Mouse (Mus musculus) heart, postnatal 10 days (tissue): ENCODE results near the gene Ptprb. TPM values are rescaled to one million over a fixed set of nuclear protein-coding genes. Genes with fewer than 3 reads are reported as not detected.

Source experiments
- DNase-seq, 2 experiments: peaks; one replicate each; pipeline ENCODE4 v3.0.0; 2021
- intact Hi-C: fragments of 180-260 bp; cut with DNase I; formaldehyde crosslinking; loops from one replicate; pipeline ENCODE4 v1.15.1; 2025
- total RNA-seq, 2 experiments: library from RNA; stranded (reverse); gene quantifications; 2 replicates each; pipeline ENCODE4 v1.2.3; 2021

The Ptprb gene
- total RNA-seq, 2 experiments from 2014 or later = 86.4 to 93.2 TPM

DNA sequence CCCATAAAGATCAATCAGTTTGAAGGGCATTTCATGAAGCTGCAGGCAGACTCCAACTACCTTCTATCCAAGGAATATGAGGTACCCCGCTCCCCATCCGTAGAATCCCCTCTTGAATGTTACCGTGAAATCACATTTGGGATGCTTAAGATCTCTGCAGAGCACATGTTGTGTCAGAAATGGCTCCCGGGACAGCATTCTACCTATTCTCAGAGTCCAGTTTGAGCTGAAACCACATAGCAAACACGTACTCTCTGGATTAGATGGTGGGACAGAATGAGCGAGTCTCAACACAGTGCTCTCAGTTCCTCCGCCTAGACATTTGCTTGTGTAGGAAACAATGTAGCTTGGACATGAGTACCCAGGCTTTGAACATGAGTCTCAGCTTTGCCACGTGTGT lies 87.3 kb downstream of the Ptprb start:
- intact Hi-C loops = no loop called here

DNA sequence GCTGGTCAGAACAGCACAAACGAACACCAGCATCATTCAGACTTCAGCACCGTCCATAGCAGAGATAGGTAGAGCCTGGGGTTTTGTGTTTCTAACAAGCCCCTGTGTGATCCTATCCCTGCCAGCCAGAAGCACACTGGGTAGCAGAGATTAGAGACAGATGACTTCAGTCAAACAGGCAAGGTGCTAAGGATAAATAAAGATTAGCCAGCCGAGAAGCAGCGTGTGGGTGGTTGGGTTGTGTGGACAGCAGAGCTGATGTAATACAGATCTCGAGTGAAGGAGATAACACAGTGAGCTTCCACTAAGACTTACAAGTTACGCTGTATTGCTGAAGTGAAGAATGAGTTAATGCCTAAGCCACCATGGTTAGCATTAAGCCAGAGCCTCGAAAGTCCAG lies 89.4 kb downstream of the Ptprb start:
- no peak for DNase-seq
- intact Hi-C loops = no loop called here

More for the DNA sequence above, 87.3 kb downstream of the Ptprb start:
- no peak for DNase-seq

DNA sequence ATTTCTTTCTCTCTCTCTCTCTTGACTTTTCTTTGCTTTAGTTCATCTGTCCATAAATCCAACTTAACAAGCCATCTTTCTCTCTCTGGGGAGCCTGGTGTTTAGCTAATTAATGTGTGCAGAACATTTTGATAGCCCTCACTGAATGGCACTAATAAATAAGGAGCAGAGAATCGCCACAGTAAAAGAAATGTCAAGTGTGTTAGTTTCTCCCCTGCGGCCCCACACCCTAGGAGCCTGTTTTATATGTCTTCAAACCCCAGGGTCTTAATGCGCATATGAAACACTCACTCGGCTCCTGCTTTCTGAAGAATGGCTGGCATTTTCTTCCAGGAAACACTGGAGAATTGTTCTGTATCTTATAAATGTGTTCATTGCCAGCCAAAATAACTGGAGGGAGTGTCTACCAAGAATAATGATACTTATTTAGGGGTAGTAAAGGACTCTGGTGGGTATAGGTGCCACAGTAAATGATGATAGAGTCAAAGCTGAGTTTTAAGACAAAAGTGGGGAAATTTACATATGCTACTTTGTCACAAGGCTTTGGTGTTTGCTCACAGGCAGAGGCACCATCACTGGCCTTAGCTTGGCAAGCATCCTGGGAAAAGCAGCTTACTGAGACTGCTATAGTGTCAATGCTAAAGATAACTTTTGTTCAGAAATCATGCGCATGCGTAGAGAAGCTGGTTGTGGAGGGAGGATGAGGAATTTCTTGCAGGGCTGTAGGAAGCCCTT lies 95.8 kb downstream of the Ptprb start:
- intact Hi-C loops = no loop called here
- DNase-seq = no peak

DNA sequence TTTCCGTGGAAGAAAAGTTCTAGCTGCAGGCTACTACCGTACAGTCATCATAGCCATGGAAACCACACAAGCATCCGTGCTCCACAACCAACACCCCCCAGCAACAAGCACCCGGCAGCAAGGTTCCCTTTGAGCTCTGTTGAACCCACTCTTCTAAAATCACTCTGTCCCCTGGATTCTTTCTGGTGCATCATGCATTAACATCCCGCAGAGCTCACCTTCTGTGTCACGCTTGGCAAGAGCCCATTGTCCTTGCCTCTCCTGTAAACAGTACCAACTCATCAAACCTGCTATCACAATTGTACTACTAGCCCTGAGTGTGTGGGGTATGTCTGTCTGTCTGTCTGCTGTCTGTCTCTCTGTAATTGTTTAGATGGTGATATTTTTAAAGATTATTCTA lies 98.8 kb downstream of the Ptprb start:
- intact Hi-C loops = no loop called here

DNA sequence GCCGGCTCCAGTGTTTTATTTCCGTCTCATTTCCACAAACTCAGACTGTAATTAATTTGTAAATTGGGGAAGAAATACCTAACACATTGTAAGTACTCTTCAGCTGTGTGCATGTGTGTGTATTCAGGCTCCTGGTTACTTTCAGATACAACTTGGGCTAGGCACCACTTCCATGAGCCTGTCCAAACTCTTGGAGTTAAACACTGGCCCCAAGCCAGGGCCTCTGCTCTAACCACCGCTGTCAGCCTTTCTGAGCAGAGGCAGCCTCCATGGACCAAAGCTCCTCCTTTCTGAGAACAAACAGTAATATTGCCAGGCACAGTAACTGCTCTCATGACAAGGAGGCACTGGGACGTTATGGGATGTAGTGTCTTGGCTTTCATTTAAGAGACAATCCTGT lies 101.5 kb downstream of the Ptprb start:
- intact Hi-C loops = no loop called here
- DNase-seq = no peak

More for the DNA sequence above, 98.8 kb downstream of the Ptprb start:
- no peak for DNase-seq

DNA sequence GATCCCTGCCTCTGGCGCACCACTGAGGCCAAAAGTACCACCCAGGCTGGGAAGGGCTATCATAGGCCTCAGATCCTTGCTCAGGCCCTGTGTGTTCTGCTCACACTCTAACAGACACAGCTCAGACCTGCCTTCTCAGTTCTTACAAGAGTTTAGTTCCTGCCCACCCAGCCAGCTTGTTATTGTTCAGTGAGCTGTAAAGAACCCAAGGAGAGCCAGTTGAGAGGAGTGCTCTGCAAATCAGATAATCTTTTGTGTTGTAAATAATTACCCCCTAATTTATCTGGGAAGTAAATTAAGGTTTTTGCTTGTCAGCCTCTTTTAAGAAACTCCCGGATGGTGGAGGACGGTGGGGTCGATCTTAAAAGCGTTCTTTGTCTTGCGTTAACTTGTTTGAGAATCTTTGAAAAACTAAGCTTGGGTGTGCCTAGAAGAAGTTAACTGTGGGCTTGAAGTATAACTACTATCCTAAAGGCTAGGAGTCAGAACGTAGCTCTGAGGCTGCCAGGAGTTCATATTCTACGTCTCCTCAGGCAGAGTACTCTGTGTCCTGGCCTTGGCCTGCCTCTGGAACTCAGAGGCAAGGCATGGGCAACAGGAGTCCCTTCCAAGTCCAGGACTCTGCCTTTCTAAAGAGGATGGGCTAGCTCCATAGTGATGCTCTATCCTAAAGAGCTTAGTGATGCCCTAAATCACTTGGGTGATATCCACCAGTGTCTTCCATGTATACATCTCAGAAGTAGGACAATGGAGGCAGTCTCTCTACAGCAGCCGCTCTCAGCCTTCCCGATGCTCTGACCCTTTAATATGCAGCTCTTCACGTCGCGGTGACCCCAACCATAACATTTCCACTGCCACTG lies 107.7 kb downstream of the Ptprb start:
- DNase-seq = no peak
- intact Hi-C loops = no loop called here

DNA sequence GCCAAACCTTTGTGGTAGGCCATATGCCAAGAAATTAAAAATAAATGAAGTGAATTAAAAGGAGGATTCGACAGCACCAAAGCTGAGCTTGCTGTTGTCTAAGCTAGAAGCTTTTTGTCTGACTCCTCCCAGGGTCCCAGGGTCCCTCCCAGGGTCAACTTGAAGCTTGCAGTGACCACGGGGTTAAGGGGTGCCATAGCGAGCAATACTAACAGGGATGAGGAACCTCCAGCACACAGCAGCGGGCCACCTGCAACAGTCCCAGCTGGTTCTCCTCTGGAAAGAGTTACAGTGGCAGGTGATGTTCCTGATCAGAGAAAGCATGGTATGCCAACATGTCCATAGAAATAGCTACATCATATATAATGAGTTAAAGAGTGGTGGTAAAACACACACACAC lies 109.1 kb downstream of the Ptprb start:
- no peak for DNase-seq
- intact Hi-C loops = no loop called here

DNA sequence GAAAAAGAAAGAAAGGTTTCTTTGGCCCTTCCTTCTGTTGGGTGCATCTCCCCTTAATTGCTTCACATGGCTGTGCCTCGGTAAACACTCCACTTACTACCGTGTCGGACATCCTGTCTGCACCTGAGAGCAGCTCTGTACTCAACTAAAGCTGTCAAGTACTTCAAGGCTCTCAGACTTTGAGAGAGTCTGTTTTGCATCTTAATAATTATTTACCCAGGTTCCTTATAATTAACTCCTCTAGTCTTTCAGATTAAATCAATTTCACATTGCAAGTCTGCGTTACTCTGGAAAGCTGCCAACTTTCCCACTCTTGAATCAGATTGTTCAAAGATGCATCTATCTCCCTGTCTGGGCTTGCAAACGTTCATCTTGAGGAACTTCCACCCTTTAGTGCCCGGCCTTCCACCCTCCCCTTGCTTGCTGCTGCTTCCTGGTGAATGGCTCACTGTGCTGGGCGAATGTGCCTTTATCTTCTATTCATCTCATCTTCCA lies 111.1 kb downstream of the Ptprb start:
- intact Hi-C loops = no loop called here
- no peak for DNase-seq

DNA sequence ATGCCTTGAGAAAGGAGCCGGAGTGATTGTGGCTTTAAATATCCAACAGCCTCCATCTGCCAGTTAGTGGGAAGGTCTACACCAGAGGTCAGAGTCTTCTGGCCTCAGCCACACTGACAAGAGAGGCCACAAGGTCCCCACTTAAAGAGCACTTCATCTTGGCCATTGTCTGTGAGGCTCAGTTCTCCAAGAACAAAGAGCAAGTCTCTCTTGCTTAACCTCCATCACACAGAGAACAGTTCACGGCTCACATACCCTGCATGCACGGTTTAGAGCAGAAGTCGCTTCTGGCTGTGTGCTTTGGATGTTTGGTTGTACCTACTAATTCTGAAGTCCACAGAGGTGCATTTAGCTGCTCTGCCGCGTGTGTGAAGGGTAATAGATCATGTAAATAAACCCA lies 113.5 kb downstream of the Ptprb start:
- DNase-seq = no peak
- intact Hi-C loops = no loop called here

DNA sequence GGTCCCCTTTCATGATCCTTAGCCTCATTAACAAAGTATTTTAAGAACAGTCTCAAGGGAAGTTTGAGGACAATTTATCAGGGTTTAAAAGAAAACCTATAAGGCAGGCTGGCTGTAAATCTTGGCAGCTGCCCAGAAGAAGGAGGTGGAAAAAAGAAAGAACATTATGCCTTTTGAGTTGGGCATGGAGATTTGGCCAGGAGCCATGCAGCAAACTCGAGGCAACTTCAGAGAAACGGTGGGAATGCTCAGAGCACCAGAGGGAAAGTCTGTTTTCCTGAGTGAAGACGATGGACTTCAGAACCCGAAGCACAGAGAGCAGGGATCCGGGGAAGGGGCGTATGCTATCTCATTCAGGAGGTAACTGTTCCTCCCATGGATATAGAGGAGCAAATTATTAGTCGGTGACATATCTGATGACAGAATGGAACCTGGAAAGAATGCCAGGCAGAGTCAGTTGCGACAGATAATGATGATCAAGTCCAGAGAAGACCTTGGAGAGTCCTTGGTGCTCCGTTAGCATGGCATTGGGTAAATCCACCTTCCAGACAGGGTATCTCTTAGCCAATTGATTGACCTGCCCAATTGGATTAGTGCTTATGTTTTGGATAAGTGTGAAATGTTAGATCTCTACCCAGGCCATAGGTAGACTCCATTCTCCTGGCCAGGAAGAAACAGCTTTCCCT lies 118.6 kb downstream of the Ptprb start:
- intact Hi-C loops = no loop called here
- no peak for DNase-seq

DNA sequence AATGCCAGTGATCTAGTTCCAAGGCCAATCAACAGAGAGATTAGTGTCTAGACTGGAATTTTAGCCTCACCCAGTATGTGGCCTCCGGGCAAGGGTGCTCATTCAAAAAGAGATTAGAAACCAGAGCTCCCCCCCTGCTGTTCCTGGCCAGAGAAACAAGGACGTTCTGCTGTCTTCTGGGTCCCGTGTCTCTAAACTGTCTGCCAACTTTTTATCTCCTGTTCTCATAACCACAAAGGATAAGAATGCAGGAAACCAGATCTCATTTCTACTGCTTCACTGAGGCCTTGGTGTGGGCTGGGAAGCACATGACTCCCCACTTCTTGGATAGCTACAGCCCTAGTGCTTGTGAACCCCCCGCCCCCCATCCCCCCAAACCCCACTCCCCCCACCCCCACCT lies 119.3 kb downstream of the Ptprb start:
- intact Hi-C loops = no loop called here
- DNase-seq = peak in 1 of 2 experiments; percentile 14

DNA sequence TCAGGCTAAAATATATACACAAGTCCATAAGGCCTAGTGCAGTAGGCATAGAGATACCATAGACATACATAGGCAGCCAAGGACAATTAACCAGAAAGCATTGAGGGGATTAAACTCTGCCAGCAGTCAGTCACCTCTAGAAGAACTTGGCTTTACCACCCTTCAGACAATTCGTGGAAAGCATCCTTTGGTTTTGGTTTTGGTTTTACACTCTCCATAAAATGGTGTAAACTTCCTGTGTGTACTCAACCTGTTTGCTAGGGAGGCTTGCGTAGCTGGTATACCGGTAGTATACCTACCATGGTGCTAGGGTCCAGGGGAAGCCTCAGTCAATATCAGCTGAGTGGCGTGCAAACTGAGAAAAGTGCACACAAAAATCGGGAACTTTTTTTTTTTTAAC lies 121.0 kb downstream of the Ptprb start:
- intact Hi-C loops = no loop called here
- DNase-seq = no peak

DNA sequence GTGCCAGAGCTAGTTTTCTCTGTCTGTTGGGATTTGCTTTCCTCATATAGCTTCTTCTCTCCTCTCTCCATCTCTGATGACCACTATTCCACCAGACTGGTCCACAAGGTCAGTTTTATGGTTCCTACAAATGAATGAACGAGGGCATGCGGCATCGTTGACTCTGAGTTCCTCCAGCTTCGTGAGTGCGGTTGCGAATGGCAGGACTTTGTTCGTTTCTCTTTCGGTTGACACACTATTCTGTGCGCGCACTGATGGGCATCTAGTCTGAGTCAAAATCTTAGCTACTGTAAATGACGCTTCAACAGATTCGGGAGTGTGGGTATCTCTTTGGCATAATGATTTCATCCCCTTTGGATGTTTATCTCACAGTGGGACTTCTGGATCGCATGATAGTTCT lies 121.6 kb downstream of the Ptprb start:
- no peak for DNase-seq
- intact Hi-C loops = no loop called here

DNA sequence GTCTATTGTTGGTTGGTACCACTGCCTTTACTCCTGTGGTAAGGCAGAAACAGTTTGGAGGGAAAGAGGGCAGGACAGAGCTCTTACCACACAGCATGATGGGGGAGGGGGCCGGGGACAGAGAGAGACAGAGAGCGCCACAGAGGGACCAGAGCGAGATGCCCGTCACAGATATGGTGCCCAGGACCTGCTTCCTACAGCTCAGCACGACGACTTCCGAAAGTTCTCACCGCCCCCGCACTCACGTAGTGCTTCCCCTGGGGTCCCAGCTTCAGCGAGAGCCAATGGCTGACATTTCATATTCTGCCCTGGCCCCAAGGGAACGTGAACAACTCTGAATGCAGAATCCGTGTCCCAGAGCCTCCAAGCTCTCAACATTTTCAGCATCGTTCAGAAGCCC lies 122.2 kb downstream of the Ptprb start:
- peak; percentile 19 to 30 for DNase-seq
- intact Hi-C loops = no loop called here

DNA sequence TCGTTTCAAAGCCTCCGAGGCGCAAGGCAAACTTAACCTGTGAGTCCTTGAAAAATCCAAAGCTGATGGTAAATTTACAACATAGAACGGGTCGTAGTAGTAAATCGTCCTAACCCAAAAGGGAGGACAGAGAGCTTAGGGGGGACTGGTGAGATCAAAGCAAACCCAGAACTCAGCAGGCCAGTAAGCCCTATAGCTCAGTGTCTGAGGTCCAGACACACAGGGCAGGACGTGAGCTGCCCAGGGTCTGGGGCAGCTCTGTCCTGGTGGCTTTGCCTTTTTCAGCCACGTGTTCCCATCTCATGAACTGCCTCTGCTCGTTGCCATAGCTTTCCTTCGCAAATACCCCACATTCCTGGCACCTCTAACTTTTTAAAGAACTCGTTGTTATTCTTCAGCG lies 122.7 kb downstream of the Ptprb start:
- no peak for DNase-seq
- intact Hi-C loops = no loop called here

DNA sequence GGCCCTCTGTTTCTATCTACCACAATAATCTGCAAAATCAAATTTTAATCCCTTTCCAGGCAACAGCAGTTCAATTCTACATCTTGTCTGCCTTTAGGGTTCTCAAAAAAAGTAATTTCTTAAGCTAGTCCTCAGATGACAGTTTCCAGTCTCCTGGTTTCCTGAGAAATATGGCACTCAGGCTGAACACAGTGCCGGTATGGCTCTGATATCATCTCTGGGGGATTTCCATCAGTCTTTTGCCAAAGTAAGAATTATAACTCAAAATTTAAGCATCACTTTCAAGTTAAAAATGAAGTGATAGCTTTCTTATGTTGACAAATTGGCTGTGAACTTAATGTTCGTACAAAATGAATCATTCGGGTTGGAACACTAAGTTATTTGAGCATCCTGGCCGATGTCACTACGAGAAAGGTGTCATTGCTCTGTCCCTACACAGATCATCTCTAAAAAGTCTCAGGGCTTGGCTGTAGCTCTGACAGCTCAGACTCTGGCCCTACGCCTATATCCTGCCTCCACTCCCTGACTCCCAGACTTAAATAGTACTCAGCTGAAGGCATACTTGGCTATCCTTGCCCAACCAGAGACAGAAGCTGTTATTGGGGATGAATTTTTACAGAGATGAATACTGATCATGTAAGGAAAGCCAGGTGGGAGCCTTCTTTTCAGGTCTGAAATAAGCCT lies 127.6 kb downstream of the Ptprb start:
- DNase-seq = peak in 1 of 2 experiments; percentile 16

DNA sequence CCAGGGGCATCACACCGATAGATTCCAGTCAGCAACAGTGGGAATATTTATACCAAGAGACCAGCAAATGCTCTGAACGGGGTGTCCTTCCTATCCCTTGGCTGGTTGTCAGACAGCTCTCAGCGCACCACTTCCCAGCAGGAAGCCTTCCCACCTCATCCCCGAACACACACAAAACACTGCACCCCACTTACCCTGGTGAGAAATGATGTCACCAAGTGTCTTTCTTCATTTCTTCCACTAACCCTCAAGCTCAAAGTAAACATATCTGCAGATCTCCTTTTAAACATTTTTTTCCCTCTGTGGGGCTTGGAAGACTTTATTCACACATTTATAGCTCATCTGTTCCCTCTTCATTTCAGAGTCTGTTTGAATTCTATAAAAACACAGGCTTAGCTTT lies 128.4 kb downstream of the Ptprb start:
- intact Hi-C loops = no loop called here

More for the DNA sequence above, 127.6 kb downstream of the Ptprb start:
- intact Hi-C loops = no loop called here

DNA sequence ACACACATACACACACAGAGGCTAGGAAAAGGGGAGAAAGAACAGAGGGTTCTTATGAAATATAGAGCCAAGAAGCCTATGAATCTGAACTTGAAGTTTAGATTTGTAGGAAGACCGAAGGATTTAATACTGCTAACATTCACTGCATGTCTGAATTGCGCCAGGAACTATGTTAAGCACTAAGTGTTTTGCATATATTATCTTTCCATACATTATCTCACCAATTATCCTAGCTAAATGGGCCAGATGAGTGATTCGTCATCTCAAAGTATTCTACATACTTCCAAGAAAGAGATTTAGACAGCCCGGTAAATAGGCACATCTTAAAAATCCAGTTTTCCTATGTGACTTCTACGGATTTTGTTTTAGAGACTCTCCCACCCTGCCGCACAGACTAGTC lies 129.7 kb downstream of the Ptprb start:
- no peak for DNase-seq
- intact Hi-C loops = no loop called here

More for the DNA sequence above, 128.4 kb downstream of the Ptprb start:
- DNase-seq = no peak

DNA sequence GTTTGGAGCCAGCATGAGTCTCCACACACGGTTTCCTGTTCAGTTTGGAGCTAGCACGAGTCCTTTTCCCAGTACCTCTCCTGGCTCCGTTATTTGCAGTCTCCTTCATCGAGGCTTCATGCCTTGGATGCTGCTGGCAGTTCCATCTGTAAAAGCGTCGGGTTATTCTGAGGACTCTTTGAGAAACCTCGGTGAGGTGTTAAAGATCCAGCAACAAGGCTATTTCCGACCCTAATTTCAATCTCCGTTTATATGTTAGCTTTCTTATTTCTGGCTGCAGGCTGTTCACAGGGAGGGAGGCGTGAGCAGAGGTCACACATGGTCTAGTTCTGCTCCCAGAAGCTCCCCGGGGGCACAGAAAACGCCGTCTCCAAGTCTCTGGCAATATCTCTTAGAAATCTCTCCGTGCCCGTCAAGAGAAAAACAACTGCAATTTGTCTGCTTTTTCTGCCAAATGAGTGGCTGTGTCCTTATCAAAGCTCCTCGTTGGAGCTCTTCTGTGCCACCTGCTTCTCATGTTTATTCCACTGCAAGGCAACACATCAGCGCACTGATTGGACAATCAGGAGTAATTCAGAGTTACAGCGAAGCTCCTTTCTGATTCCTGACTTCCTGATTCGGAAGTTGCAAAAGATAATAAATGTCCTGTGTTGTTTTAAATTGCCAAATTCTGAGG lies 132.5 kb downstream of the Ptprb start:
- intact Hi-C loops = no loop called here
- no peak for DNase-seq

DNA sequence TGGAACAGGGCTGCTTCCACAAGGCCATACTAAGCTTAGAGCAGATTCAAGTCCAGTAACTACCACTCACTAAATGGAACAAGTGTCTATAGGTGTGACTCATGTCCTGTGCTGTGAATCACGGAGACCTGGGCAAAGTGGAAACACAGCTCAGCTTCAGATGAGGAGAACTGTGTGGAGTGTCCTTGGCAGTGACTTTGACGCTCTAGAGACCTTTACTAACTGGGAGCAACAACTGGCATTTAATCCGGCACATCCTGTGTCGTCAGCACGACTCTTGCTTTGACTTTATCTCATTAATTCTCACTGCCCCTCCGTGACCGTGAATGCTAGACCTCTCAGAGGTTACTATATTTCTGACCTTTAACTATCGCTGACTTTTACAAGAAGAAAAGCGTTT lies 135.5 kb downstream of the Ptprb start:
- no peak for DNase-seq
- intact Hi-C loops = no loop called here
